Comparison of ENCODE assay signal across 9 mouse cellular contexts in the genomic region with DNA sequence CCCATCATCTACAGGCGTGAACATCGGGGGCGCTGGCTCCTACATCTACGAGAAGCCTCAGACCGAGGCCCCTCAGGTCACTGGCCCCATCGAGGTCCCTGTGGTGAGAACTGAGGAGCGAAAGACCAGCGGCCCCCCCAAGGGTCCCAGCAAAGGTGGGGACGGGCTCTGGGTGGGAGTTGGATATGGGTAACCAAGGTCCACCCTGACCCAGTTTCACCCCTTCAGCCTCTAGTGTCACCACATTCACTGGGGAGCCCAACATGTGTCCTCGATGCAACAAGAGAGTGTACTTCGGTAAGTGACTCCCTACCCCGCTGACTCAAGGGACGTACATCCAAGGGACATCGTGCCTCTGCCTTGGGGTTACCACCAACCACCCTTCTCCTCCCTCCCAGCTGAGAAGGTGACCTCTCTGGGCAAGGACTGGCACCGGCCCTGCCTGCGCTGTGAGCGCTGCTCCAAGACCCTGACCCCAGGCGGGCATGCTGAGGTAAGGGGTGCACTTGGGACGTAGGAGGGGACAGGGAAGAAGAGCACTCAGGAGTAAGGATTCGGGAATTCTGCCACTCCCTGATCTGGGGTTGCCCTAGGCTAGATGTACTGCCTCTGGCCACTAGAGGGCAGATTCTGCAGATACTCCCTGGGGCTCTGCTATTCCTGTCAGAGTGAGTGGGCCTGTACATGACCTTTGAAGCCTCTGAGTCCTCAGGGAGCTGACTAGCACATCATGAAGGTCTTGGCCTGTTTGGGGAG. TPM values are rescaled to one million over a fixed set of nuclear protein-coding genes. Genes with fewer than 3 reads are reported as not detected.
DNase-seq lines count a peak whose midpoint lies in the region; ATAC-seq and TF ChIP-seq lines count a peak whose summit lies in the region.
"Had no signal": no experiment of that assay in that cellular context is flagged by ENCODE, and none has a peak within 500 bp of the region (broad histone marks: within the 10 kb centered on the region; RNA-seq: fewer than 3 reads in every experiment).

No protein-coding gene starts in this region.

- no peak overlapping the region for H3K9ac ChIP-seq in kidney, embryonic 15.5 days
- H3K9ac ChIP-seq in ES-Bruce4 (ENCODE audit: low read depth, poor library complexity, severe bottlenecking), result no peak overlapping the region
- H3K9ac ChIP-seq: lung, embryonic 15.5 days had no signal

- peak; percentile 74 for TF ChIP-seq CTCF in ES-Bruce4 (IDR thresholded peaks at IDR 0.05; ENCODE audit: low read depth, low read length)

- no peaks in the 10 kb centered on the region for H3K9me3 ChIP-seq in kidney, embryonic 15.5 days (replicated peaks)
- no peaks in the 10 kb centered on the region for H3K9me3 ChIP-seq in ES-Bruce4 (replicated peaks; ENCODE audit: control insufficient read depth, insufficient read depth, low read length, poor library complexity, severe bottlenecking)
- H3K9me3 ChIP-seq: lung, embryonic 15.5 days had no signal

- intact Hi-C loops in heart, postnatal 14 days (cut with DNase I), result no loop called here

- H3K27ac ChIP-seq in kidney, embryonic 15.5 days, result no peak overlapping the region
- no peak overlapping the region for H3K27ac ChIP-seq in ES-Bruce4 (ENCODE audit: insufficient read depth, low read length)

- WGBS in kidney, embryonic 15.5 days, result 74% methylated on average over 20 of the region's 20 CpGs

- no peak overlapping the region for H3K4me3 ChIP-seq in kidney, embryonic 15.5 days (replicated peaks)
- no peak overlapping the region for H3K4me3 ChIP-seq in ES-Bruce4 (ENCODE audit: low read depth, low read length)
- H3K4me3 ChIP-seq: lung, embryonic 15.5 days had no signal

- H3K27me3 ChIP-seq in kidney, embryonic 15.5 days, result peaks cover 8% of the 10 kb centered on the region; the same call in 1 of the 2 replicates
- no peaks in the 10 kb centered on the region for H3K27me3 ChIP-seq in ES-Bruce4 (ENCODE audit: control insufficient read depth, insufficient read depth, low read length, poor library complexity, severe bottlenecking)
- H3K27me3 ChIP-seq: lung, embryonic 15.5 days had no signal

- TF ChIP-seq EP300 in ES-Bruce4 (IDR thresholded peaks at IDR 0.05; ENCODE audit: insufficient read depth, low read depth, low read length), result no peak

- peaks cover 19% of the 10 kb centered on the region for H3K36me3 ChIP-seq in kidney, embryonic 15.5 days
- no peaks in the 10 kb centered on the region for H3K36me3 ChIP-seq in ES-Bruce4 (ENCODE audit: control insufficient read depth, insufficient read depth, low read length, poor library complexity, severe bottlenecking)

- H3K4me1 ChIP-seq in kidney, embryonic 15.5 days, result peaks cover 88% of the 10 kb centered on the region
- peaks cover 14% of the 10 kb centered on the region for H3K4me1 ChIP-seq in ES-Bruce4 (ENCODE audit: control insufficient read depth, insufficient read depth, low read length)

- no peak overlapping the region for H3K4me2 ChIP-seq in kidney, embryonic 15.5 days

- no peak for ATAC-seq in kidney, embryonic 15.5 days (replicated peaks; ENCODE audit: low FRiP score)

- no peak for TF ChIP-seq POLR2A in ES-Bruce4 (IDR thresholded peaks at IDR 0.05; ENCODE audit: insufficient read depth, low read length)

- peak; percentile 62 for DNase-seq in kidney, adult 18-20 months
- DNase-seq in brain, adult 2 months (ENCODE audit: low read depth, low spot score), result peak; percentile 64
- DNase-seq in heart, postnatal 14 days, result peak; percentile 58 to 76
- DNase-seq in natural killer cell, adult 2 months (ENCODE audit: low spot score in 2 of 2), result peak; percentile 45 to 48
- DNase-seq in ovary, postnatal 14 days (ENCODE audit: low spot score), result no peak
- no peak for DNase-seq in left cerebral cortex, adult 11 months (ENCODE audit: low spot score)

RNA-seq across cellular contexts. Expression of gene Crip1, which starts 1.9 kb away (rescaled TPM):
- polyA plus RNA-seq in kidney, embryonic 15.5 days (2015; fragmentation: Nextera tagmentation; extraction: Ambion mirVana), result 309 and 310 TPM in 2 replicates
- 78.5 and 79.5 TPM in 2 replicates for polyA plus RNA-seq in ES-Bruce4 (2011; ENCODE audit: insufficient read depth, insufficient read length, low read depth, missing spikeins)
- total RNA-seq in heart, postnatal 14 days (2021), result 100 to 1,000 TPM; 198 to 224 TPM

RNA-seq across cellular contexts. Expression of gene Crip2, which starts 4.1 kb away (rescaled TPM):
- polyA plus RNA-seq in kidney, embryonic 15.5 days (2015; fragmentation: Nextera tagmentation; extraction: Ambion mirVana), result 203 and 210 TPM in 2 replicates
- polyA plus RNA-seq in ES-Bruce4 (2011; ENCODE audit: insufficient read depth, insufficient read length, low read depth, missing spikeins), result 87.1 and 96.6 TPM in 2 replicates
- total RNA-seq in heart, postnatal 14 days (2021), result 1,000 to 10,000 TPM; 1,350 to 1,351 TPM

RNA-seq across cellular contexts. Expression of gene Tedc1, which starts 12.0 kb away (rescaled TPM):
- polyA plus RNA-seq in kidney, embryonic 15.5 days (2015; fragmentation: Nextera tagmentation; extraction: Ambion mirVana), result 40.2 and 42.0 TPM in 2 replicates
- polyA plus RNA-seq in ES-Bruce4 (2011; ENCODE audit: insufficient read depth, insufficient read length, low read depth, missing spikeins), result 24.5 and 38.2 TPM in 2 replicates
- total RNA-seq in heart, postnatal 14 days (2021), result 1 to 10 TPM; 1.1 to 2.1 TPM

RNA-seq across cellular contexts. Expression of gene Tmem121, which starts 41.6 kb away (rescaled TPM):
- 9.5 and 10.5 TPM in 2 replicates for polyA plus RNA-seq in kidney, embryonic 15.5 days (2015; fragmentation: Nextera tagmentation; extraction: Ambion mirVana)
- 4.8 and 5.2 TPM in 2 replicates for polyA plus RNA-seq in ES-Bruce4 (2011; ENCODE audit: insufficient read depth, insufficient read length, low read depth, missing spikeins)
- total RNA-seq in heart, postnatal 14 days (2021), result under 1 TPM; 0.29 to 0.59 TPM

RNA-seq across cellular contexts. Expression of gene Mta1, which starts 46.1 kb away (rescaled TPM):
- polyA plus RNA-seq in kidney, embryonic 15.5 days (2015; fragmentation: Nextera tagmentation; extraction: Ambion mirVana), result 16.0 and 16.3 TPM in 2 replicates
- polyA plus RNA-seq in ES-Bruce4 (2011; ENCODE audit: insufficient read depth, insufficient read length, low read depth, missing spikeins), result 100 and 108 TPM in 2 replicates
- 10 to 100 TPM; 45.1 to 46.8 TPM for total RNA-seq in heart, postnatal 14 days (2021)

Comparison
In these comparisons a context has a peak if more than half of its experiments do, and no peak if none do; other contexts are left out.
1. DNase-seq: peak in kidney, adult 18-20 months (single experiment), brain, adult 2 months (single experiment), heart, postnatal 14 days (2 of 2) and natural killer cell, adult 2 months (2 of 2); none in ovary, postnatal 14 days (single experiment) and left cerebral cortex, adult 11 months (single experiment).